Mouse (Mus musculus) spleen, postnatal 36 days (tissue): ENCODE results near the gene Card10.

Experiments used
- DNase-seq, 2 experiments: peaks; one replicate each; pipeline ENCODE4 v3.0.0; 2022; ENCODE audit warnings: low spot score in 2 of 2, mixed read lengths in 1 of 2

Card10 gene

DNA sequence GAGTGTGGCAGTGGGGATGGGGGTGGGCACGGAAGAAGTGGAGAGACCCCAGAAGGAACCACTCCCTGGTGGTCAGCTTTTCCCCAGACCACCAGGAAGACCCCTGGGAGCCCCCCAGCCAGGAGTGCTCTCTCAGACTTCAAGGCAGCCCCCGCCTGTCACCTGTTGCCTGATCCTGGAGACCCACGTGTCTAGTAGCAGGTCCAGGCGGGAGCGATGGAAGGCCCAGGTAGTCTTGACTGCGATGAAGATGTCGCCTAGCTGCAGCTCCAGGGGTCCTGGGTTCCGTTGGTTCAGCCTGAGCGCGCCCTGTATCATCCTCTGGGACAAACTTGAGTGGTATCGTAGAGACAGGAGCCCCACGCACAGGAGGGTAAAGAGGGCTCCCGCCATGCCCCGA is 30.0 kb downstream of the Card10 start:
- DNase-seq: peak in 1 of 2 experiments; percentile 20

DNA sequence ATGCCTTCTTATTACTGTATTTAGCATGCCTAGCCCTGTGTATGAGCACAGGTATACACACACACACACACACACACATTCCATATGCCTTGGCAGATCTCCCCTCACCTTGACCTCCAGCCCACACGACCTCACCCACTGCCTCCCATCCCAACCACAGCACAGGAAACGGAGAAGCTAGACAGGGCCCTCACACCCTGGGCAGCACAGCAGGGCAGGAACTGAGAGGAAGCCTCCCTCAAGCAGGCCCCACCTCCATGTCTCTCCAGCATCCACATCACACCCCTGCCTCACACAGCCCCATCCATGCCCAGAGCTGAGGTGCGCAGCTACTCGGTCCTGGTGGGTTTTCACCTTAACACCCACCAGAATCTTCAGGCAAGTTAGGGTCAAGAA is 30.5 kb downstream of the Card10 start:
- peak; percentile 69 to 71 for DNase-seq

DNA sequence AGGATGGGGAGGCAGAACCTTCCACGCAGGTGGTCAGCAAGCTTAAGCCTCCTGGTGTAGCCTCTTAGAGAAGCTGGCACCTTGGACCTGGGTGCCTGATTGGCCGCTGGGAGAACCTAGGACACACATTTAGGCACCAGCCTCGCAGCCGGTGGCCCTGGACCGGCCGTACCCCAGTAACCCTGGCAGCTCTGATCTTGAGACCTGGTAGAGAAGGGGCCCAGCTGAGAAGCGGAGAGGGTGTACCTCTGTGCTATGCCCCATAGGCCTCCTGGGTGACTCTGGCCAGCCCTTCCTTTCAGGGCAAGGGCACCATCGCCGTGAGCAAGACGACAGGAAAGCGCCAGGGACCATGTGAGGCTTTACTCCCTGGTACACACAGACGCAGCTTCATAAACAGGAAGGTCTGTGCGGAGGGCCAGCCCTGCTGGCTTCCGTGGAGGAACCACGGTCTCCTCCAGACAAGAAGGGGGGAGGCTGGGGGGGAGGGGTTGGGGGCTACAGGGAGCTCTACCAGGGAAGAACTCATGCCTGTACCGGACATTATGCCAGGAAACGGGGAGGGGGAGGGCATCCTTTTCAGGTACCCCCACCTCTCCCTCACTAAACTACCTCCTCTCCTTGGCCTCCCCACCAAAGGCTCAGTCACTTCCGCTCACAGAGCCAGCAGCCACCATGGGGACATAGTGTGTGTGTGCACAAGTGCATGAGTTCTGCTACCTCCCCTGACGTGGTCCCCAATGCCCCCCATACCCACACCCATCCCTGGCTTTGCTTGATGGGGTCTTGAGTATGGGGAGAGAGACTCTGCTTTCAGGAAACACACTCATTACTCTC is 31.1 kb downstream of the Card10 start:
- peak; percentile 74 to 77 for DNase-seq

DNA sequence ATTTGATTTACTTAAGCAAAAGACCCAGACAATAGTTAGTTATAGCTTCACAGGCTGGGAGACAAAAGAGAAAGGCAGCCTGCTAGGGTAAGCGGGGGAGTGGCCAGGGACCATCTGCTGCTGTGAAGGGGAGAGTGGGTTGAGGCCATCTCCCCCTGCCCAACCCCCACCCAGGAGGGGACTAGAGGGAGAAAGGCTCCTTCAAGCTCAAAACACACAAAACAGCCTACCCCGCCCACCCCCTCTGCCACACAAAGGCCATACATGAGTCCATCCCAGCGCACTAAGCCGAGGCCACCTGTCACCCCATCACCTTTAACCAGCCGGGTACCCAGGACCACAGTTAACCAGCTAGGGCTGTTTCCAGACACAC is 31.9 kb downstream of the Card10 start:
- no peak for DNase-seq

DNA sequence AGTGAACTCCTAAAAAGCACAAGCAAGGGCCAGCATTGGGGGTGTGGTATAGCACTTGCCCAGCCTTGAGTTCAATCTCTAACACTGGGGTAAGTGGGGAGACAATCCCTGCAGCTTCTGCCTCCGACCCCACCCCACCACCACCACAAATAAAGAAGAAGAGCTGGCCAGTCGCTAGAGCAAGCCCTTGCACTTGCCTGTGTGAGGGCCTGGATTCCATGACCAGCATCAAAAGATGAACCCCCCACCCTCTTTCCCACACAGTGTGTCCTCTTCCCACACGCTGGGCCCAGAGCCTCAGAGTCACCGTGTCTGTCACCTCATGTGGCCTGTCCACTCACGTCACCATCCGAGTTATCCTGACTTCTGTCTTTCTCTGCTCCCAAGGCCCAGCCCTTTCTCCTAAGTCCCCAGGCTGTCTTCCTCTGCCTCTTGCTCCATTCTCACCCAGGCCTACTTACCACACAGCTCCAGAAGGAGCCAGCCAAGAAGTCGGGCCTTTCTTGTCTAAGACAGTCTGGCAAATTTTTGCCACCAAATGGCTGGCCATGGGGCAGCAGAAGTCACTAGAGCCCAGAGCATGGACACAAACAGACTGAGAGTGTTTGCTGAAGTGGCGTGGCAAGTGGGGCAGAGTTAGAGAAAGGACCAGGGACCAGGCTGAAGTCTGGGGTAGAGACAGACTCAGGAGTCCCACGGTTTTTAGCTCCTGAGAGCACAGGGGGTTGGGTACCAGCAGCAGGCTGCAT is 32.4 kb downstream of the Card10 start:
- no peak for DNase-seq

DNA sequence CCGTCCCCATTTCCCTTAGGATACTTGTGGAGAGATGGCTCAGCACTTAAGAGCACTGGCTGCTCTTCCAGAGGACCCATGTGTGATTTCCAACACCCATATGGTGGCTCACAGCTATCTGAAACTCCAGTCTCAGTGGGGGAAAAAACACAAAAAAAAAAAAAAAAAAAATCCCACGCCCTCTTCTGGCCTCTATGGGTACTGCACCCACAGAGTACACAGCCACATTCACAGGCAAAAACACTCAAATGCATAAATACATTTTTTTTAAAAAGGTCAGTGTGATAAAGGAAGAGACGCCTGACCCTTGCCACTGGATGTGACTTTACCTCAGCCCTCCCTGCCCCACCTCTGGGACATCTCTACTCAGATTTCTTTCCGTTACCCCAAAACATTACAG is 33.8 kb downstream of the Card10 start:
- DNase-seq: no peak

DNA sequence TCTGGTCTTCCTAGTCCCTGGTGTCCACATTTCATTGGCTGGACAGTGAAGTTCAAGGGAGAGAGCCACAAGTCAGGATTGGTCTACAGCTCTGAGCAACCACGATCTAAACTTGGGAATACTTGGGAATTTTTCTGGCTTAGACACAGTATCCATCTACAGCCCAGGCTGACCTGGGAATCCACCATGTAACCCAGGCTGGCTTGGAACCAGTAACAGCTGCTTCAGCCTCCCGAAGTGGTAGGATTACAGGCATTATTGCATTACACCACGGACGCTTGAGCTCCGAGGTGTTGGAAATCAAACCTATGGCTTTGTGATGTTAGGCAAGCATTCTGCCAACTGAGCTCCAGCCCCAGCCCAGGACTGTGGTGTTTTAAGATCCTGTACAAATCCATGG is 39.1 kb downstream of the Card10 start:
- DNase-seq: no peak

DNA sequence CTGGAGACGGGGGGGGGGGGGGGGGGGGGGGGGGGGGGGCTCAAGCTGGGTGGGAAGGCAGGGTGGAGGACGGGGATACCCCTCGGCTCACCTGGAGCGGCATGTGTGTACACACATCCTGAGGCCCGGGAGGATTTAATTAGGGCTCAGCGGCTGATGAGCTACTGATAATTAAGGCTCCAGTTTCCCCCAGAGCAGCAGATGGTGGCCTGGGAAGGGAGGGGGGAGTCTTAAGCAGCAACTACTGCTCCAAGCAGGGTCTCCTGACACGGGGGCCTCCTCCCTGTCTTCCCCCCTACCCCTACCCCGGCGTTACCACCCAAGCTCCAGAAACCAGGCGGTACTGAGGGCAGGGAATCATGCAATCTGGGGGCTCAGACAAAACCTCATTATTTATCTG is 39.6 kb downstream of the Card10 start:
- DNase-seq: no peak

DNA sequence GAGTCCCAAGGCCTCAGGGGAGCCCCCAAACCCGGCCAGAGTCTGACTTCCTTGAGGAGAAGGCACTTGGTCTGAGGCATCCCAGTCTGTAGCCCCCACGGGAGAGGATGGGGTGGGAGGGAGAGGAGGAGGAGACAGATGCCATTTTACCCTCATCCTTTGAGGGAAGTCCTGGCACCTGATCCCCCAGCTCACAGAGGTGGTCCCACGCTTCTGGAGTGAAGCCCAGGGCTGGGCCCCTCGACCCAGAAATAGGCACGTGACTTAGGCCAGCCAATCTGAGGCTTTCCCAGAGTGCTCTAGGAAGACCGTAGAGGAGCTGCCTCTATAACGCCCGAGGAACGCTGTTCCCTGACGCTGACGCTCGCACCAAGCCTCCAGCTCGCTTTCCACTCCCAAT is 41.7 kb downstream of the Card10 start:
- no peak for DNase-seq

DNA sequence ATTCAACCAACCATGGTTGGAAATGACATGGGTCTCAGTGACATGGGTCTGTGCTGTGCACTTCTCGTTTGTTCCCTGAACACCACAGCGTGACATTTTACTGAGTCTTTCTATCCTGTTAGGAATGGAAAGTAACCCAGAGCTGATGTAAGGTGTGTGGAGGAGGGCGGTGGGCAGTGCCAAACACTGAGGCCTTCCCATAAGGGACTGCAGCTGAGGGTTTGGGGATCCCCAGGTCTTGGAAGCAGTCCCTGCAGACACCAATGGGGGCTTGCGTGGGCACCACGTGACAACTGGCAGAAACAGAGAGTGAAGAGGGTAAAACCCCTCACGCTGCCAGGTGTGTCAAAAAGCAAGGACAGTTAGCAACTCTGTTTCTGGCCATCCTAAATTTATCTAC is 44.7 kb downstream of the Card10 start:
- no peak for DNase-seq

DNA sequence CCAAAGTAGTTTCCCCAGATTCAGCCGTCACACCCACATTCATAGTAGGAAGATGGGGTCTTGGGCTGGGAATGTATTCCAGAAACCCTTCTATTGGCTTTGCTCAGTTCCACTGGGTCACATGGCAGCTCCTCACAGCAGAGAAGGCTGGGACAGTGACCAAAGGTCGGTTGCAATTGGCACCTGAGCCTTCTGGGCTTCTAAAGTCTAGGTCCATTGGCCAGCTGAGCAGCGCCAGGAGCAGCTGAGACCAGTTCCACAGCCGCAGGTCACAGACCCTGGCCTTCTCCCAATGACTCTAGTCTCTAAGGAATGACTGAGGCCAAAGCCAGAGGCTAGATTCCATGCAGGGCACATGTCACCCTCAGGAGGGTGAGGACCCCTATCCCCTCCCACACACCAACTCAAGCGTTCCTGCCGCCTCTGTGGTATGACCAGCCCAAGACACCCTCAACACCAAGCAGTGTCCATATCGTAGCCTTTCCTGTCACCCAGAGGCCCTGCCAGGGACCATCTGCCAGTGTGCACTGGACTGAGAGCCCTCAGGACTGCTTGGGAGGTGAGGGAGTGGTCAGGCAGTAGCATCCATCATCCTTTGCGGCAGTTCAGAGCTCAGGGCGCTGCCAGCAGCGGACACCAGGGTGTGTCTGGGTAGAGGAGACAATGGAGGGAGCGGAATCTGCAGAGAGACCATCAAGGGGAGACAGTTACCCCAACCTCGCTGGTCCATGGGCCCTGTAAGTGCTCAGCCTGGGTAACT is 46.7 kb downstream of the Card10 start:
- DNase-seq: no peak

DNA sequence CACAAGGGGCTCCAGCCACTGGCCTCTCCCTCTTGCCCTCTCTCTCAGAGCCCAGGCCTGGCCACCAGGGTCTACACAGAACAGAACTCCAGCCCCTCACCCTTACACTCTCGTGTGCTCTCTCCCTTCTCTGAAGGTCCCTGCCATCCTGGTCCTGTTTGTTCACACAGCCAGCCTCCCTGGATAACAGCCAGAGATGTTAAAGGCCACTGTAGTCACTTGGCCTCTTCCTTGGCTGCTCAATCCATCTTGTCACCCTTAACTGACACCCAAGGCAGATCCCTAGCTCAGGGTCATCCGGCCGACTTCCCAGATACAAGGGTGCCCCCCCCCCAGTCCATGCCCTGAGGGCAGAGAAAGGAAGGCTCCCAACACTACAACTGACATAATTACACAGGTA is 47.6 kb downstream of the Card10 start:
- DNase-seq: no peak

DNA sequence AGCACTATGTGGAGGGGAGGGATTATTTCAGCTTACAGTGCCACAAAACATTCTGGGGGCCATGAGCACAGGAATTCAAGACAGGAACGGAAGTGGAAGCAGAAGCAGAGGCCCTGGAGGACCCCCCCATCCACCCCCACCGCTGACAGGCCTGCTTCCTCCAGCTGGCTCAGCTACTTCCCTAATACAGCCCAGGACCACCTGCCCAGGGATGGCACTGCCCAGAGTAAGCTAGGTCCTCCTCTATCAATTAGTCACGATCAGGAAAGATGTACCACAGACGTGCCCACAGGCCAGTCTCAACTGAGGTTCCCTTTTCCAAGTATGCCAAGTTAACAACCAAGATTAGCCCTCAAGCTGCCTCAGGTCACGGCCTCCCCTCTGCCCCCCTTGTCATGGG is 48.7 kb downstream of the Card10 start:
- no peak for DNase-seq

DNA sequence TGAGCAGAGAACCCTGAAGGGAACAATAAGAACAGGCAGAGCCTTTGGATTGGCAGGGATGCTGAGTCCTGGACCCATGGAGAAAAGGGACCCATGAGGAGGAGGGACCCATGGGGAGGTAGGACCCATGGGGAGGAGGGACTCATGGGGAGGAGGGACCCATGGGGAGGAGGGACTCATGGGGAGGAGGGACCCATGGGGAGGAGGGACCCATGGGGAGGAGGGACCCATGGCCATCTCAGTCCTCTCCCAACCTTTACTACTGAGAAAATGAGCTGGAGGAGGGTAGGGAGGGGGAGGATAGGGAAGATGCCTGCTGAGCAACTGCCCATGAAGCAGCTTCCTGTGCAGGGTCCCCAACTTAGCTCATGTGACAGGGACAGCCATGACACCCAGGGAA is 49.9 kb downstream of the Card10 start:
- DNase-seq: no peak

DNA sequence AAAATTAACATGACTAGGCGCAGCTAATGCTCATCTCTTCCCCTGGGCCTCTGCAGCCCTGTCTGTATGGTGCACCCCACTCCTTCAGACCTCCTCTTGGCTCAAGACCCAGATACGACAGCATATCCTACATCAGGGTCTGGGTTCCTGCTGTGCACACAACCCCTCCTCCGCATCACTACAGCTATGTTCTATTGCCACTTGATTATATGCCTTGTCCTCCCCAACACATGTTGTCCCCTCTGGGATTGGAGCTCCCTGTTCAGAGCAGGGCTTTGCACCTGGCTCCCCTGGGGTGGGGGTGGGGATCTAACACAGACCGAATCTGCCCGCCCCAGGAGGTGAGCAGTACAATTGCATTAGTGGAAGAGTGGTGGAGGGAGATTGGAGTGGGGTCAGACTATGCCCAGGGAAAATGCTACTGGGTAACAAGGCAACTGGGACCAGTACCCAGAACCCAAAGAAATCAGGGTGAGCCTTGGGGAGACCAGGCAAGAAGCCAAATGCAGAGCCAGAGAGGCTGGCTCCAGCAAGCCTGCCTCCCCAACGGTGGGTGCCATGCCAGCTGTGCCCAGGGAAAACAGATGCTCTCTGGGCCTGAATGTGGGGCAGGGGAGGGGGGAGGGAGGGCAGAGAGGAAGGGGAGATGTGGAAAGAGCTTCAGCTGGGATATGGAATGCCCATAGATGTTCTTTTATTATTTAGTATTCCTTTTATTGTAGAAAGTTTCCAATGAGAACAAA is 52.1 kb downstream of the Card10 start:
- no peak for DNase-seq

DNA sequence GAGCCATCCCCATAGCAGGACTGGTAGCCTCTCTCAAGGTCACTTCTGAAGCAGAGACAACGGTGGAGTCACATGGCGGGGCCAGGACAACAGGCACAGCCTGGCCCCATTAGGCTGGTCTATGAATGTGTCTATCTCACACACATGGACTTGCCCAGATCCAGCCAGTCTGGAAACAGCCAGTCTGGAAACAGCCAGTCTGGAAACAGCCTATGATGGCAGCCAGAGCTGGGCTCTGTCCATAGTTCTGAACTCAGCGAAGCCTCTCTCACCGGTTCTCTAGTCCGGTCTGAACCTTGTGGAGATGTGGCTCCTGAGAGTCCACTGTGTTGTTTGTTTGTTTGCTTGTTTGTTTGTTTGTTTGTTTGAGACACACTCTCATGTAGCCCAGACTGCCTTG is 53.0 kb downstream of the Card10 start:
- DNase-seq: no peak

DNA sequence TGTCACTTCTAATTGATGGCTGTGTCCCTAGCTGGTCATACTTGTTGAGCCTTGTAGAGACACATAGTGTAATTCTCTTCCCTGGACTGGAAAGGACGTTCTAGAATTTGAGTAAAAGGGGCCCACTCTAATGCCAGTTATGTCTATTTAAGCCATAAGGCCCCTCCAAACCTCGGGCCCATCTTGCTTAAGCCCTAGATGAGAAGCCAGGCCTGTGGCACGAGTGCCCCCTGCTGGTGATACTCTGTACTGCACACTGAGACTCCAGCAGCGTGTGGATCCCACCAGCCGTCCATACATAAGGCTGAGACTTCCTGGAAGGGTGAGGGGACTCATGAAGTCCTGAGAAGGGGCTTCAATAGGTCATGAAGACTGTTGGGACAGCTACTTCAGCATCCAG is 58.6 kb downstream of the Card10 start:
- peak; percentile 45 to 54 for DNase-seq

DNA sequence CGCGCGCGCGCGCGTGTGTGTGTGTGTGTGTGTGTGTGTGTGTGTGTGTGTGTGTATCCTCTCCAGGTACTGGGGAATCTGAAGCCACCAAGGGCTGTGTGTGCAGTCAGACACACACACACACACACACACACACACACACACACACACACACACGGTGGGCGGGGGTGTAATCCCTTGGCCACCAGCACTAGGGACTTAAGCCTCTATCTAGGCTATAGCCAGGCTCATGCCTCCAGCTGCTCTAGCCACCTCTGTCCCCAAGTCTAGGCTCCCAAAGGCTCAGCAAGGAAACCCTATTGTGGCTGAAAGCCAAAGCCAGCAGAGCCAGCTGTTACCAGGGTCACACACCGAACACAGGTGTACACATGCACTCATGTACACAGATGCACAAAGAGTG is 60.0 kb downstream of the Card10 start:
- no peak for DNase-seq

DNA sequence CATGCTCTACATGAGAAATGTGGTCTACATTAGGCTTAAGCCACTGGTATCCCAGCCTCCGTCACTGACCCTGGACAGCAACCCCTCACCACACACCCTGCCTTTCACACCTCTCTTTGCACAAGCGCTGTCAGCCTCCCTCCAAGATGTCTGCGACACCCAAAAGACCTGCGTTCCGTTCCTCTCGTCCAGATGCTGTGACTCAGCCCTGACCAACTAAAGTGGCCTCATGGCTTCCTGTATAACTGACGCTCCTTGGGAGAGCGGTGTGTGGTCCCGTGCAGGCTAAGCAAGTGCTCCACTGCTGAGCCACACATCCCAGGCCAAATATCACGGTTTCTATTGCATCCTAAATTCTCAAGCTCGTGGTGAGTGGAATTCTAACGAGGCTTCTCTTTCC is 62.2 kb downstream of the Card10 start:
- DNase-seq: no peak

DNA sequence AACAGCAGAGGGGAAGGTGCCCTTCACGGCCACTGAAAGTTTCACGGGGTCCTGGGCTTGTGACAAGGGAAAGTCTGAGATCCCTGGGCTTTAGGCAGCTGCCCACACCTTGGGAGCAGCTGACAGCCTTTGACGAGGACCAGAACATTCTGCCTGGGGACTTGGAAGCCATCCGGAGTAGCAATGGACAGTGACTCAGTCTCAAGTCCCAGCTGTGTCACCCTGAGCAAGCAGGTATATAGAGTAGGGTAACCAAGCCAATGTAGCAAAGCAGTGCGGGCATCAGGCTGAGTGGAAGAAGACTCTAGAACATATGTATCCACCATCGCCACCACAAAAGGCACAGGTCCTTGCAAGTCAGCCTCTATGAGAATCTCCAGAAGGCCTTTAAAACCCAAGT is 65.7 kb downstream of the Card10 start:
- DNase-seq: no peak

DNA sequence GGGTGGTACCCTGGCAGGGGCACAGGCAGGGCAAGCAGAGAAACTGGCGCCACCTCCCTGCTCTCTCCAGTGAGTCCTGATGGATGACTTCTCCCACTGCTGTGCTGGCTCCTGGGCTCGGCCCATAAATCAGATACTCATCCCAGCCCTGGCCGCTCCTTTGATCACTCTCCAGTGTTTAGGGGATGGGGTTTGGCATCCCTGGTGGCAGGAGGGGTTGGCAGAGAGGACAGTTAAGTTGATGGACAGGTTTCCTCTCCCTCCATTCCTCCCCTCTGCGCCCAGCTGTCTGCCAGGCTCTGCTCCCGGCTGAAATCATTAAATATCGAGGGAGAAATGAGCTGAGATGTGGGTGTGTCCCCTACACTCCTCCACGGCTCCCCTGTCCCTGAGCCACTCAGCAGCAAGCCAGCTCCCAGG is 66.2 kb downstream of the Card10 start:
- no peak for DNase-seq

DNA sequence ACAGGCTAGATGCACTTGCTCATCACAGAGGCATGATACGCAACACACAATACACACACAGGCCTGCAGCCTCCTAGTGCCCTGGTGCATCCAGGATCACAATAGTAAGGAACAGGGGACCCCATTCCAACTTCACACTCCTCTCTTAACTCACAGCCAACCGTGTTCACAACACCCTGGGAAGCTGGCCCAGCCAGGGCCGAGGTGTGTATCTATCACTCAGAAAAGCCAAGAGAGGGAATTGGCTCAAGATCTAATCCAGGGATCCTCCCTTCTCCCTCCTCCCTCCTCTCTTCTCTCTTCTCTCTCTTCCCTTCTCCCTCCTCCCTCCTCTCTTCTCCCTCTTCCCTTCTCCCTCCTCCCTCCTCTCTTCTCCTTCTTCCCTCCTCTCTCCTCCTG is 66.7 kb downstream of the Card10 start:
- no peak for DNase-seq
